Mouse (Mus musculus): ENCODE results near the gene Ltbp4.

DNA sequence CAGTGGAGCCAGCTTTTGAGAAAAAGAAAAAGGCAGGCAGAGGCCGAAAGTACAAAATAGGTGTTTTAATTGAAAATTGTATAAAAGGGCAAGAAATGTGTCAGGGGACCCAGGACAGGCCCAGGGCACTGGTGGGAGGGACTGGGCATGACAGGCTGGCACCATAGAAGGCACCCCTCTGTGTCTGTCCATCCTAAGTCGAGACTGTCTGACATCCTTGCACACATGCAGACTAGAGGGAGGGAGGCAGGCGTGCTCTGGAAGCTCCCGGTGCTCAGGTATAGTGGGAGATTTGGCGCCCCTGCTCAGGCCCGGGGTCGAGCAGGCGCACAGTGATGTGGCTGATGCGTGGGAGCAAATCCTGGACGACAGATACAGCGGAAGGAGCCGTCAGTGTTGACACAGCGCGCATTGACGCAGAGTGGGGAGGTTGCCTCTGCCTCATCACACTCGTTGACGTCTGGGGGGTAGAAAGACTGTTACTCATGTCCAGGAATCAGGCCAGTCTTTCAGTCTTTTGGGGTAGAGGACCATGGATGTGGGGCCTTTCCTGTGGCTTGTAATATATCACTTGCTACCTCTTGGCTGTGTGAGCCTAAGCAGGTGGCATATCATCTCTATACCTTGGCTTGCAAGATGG lies 32.3 kb downstream of the Ltbp4 start:
- TF ChIP-seq CTCF (conservative IDR thresholded peaks at IDR 0.05; ENCODE audit: insufficient read depth, insufficient read length, low read depth, low read length) (no peak), POLR2A (IDR thresholded peaks at IDR 0.05; ENCODE audit: low read depth, low read length) (no peak)

Data from kidney, adult 2 months (tissue).